Mouse (Mus musculus) CH12.LX (cell line): ENCODE data around the gene Acaca. TPM values are rescaled to one million over a fixed set of nuclear protein-coding genes. Genes with fewer than 3 reads are reported as not detected.

Experiments
- DNase-seq: peaks from one replicate; pipeline ENCODE4 v3.0.0-alpha.2; 2013; ENCODE audit errors: extremely low read depth
- H3K27ac ChIP-seq: 2 replicates; pipeline ENCODE4 v1.5.1; 2012; ENCODE audit warnings: low read depth, mild to moderate bottlenecking, control low read depth, moderate library complexity; ENCODE audit not compliant: insufficient read depth
- H3K27me3 ChIP-seq: replicated peaks from 2 replicates; pipeline ENCODE3; 2012; ENCODE audit warnings: inconsistent platforms
- H3K36me3 ChIP-seq, 2 experiments: replicated peaks in 1 of 2; 2 replicates each; pipeline versions ENCODE3 to v1.6.1; 2012; ENCODE audit warnings: inconsistent platforms in 1 of 2, low read length in 1 of 2, mild to moderate bottlenecking in 1 of 2, mixed read lengths in 1 of 2, moderate library complexity in 1 of 2; ENCODE audit not compliant: control insufficient read depth in 1 of 2, insufficient read depth in 1 of 2
- H3K4me1 ChIP-seq, 2 experiments: 2 replicates each; pipeline ENCODE4 v1.6.1; 2012; ENCODE audit warnings: inconsistent platforms in 1 of 2, moderate library complexity in 1 of 2; ENCODE audit not compliant: insufficient read depth in 2 of 2, control insufficient read depth in 1 of 2
- H3K4me2 ChIP-seq: 2 replicates; pipeline ENCODE4 v1.6.1; 2012; ENCODE audit warnings: low read depth, mild to moderate bottlenecking, control low read depth; ENCODE audit not compliant: poor library complexity, insufficient read depth, severe bottlenecking
- H3K4me3 ChIP-seq, 3 experiments: fragments of 150-350 bp in 1 of 3; sonication (generic) in 1 of 3; replicated peaks in 1 of 3; 2 replicates each; pipeline versions ENCODE3 to v1.5.1; 2011 to 2012; ENCODE audit warnings: low read depth in 2 of 3, low read length in 2 of 3, mild to moderate bottlenecking in 2 of 3, moderate library complexity in 2 of 3, control low read depth in 1 of 3, improper control_type of control experiment in 1 of 3, inconsistent platforms in 1 of 3, mixed read lengths in 1 of 3; ENCODE audit not compliant: poor library complexity in 1 of 3
- H3K79me2 ChIP-seq: replicated peaks from 2 replicates; pipeline ENCODE4 v1.6.1; 2012; ENCODE audit warnings: mild to moderate bottlenecking, moderate library complexity; ENCODE audit not compliant: control insufficient read depth, poor library complexity, insufficient read depth, severe bottlenecking; ENCODE audit errors: extremely low read depth
- H3K9ac ChIP-seq: 2 replicates; pipeline ENCODE4 v1.6.1; 2012; ENCODE audit warnings: low read depth, mild to moderate bottlenecking, control low read depth, moderate library complexity; ENCODE audit not compliant: insufficient read depth
- H3K9me3 ChIP-seq: replicated peaks from 2 replicates; pipeline ENCODE3; 2012; ENCODE audit warnings: low read length, inconsistent platforms, mixed read lengths
- ELF1 ChIP-seq: IDR thresholded peaks from 2 replicates; pipeline ENCODE4 v1.6.1; 2014; ENCODE audit warnings: low read depth, mild to moderate bottlenecking, inconsistent platforms, low read length, improper control_type of control experiment
- POLR2AphosphoS2 ChIP-seq: IDR thresholded peaks from 2 replicates; pipeline ENCODE4 v1.6.1; 2011; ENCODE audit warnings: low read depth, low read length, improper control_type of control experiment
- RAD21 ChIP-seq: IDR thresholded peaks from 2 replicates; pipeline ENCODE4 v1.6.1; 2011; ENCODE audit warnings: low read depth, mild to moderate bottlenecking, low read length, improper control_type of control experiment, moderate library complexity
- USF1 ChIP-seq: IDR thresholded peaks from 2 replicates; pipeline ENCODE4 v1.6.1; 2014; ENCODE audit warnings: low read depth, mild to moderate bottlenecking, inconsistent platforms, low read length, improper control_type of control experiment
- dilution Hi-C: fragments of 300-500 bp; cut with MboI; formaldehyde crosslinking; loops from 2 replicates; pipeline ENCODE4 v1.14.3; 2020; ENCODE audit warnings: low sequenced_read_pairs; ENCODE audit not compliant: extremely low pct_unique_long_range_greater_than_20kb, extremely low pct_ligation_motif_present
- in situ Hi-C: fragments of 300-500 bp; cut with MboI; formaldehyde crosslinking; loops from 3 replicates; pipeline ENCODE4 v1.14.3; 2019; ENCODE audit warnings: low sequenced_read_pairs, low pct_ligation_motif_present, low pct_unique_long_range_greater_than_20kb, mixed read lengths
- polyA plus RNA-seq: library from polyadenylated mRNA; unstranded; fragments of >175 nt; gene quantifications from 2 replicates; pipeline ENCODE4 v1.2.1, GENCODE M21; 2012; ENCODE audit warnings: low read depth; ENCODE audit not compliant: insufficient read length
- total RNA-seq, 2 experiments: library from RNA; depleted of rRNA; stranded (reverse); fragments of 300-350 nt in 1 of 2; fragments of >200 nt in 1 of 2; gene quantifications; 2 replicates each; pipeline ENCODE4 v1.2.3; 2012 to 2014

Gene Acaca
- total and polyA plus RNA-seq, 3 experiments: 36.9 to 62.6 (median 61.7) TPM

DNA sequence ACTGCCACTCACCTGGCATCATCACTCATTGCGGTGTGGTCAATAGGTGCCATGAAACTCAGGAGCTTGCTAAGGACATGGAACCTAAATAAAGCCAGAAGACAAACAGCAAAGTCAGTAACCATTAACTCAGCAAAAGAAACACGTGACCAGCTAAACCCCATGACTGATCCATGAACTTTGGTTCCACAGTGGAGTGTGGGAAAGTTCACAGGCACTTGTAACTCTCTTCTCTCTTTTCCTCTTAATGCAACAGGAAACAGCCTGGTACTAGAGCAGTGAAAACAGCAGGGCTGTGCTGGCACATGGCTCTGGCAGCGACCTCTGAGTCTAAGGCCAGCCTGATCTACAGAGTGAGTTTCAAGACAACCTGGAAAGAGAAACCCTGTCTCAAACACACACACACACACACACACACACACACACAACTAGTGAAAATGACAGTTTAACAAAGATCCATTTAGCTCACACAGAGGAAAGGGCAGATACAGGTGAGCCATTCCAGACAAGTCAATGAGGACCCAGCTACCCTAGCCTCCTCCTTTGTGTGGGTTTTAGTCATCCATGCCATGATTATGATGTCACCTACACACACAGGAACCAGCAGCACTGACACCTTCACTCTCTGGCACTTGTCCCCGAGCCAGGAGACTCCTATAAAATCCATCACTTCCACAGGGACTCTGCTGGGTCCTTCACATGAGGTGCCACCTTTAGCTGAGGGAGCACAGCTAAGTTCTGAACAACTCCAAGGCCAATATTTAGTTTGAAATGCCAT lies 313.3 kb downstream of the Acaca start:
- dilution Hi-C loops: no loop called here
- H3K9ac ChIP-seq: no peak overlapping the region
- no peak for DNase-seq
- in situ Hi-C loops: no loop called here
- no peak overlapping the region for H3K27ac ChIP-seq
- H3K9me3 ChIP-seq: no peaks in the 10 kb centered on the region
- H3K36me3 ChIP-seq: peaks cover 56 to 94% of the 10 kb centered on the region in 2 experiments
- H3K4me3 ChIP-seq: no peak overlapping the region
- no peak overlapping the region for H3K4me2 ChIP-seq
- no peaks in the 10 kb centered on the region for H3K27me3 ChIP-seq
- H3K79me2 ChIP-seq: no peaks in the 10 kb centered on the region
- TF ChIP-seq USF1 (no peak), POLR2AphosphoS2 (no peak), RAD21 (no peak), ELF1 (no peak)
- H3K4me1 ChIP-seq: no peaks in the 10 kb centered on the region

Other genes starting within 250 kb of the Acaca start
- 54.2 and 64.5 TPM in 2 replicates for gene Ddx52, start 187.6 kb upstream of the Acaca start, total RNA-seq (2012; rRNA removed)
- 104 and 132 TPM in 2 replicates for gene Ddx52, start 187.6 kb upstream of the Acaca start, total RNA-seq (2014; rRNA removed)
- 93.7 and 102 TPM in 2 replicates for gene Ddx52, start 187.6 kb upstream of the Acaca start, polyA plus RNA-seq
- gene Synrg, start 165.2 kb upstream of the Acaca start, total RNA-seq (2012; rRNA removed): 13.3 and 15.8 TPM in 2 replicates
- 8.2 and 9.5 TPM in 2 replicates for gene Synrg, start 165.2 kb upstream of the Acaca start, total RNA-seq (2014; rRNA removed)
- gene Synrg, start 165.2 kb upstream of the Acaca start, polyA plus RNA-seq: 21.3 and 25.2 TPM in 2 replicates
- 70.6 and 124 TPM in 2 replicates for gene Dusp14, start 60.4 kb upstream of the Acaca start, total RNA-seq (2012; rRNA removed)
- 101 and 127 TPM in 2 replicates for gene Dusp14, start 60.4 kb upstream of the Acaca start, total RNA-seq (2014; rRNA removed)
- 43.0 and 52.7 TPM in 2 replicates for gene Dusp14, start 60.4 kb upstream of the Acaca start, polyA plus RNA-seq
- gene Tada2a, start 72 bp upstream of the Acaca start, total RNA-seq (2012; rRNA removed): 37.5 and 40.8 TPM in 2 replicates
- 33.1 and 34.1 TPM in 2 replicates for gene Tada2a, start 72 bp upstream of the Acaca start, total RNA-seq (2014; rRNA removed)
- gene Tada2a, start 72 bp upstream of the Acaca start, polyA plus RNA-seq: 59.5 and 66.1 TPM in 2 replicates
- gene Gm11437, start 37.8 kb downstream of the Acaca start, total RNA-seq (2012; rRNA removed): not detected in 2 replicates
- not detected in 2 replicates for gene Gm11437, start 37.8 kb downstream of the Acaca start, total RNA-seq (2014; rRNA removed)
- gene Gm11437, start 37.8 kb downstream of the Acaca start, polyA plus RNA-seq: not detected in 2 replicates